Mouse (Mus musculus): ENCODE measurements around the gene Arhgap30.

GRCm38 (mm10) chr1:171382096-171382620, 6.6 kb upstream of the Arhgap30 start:
- no peak for TF ChIP-seq GATA1 (IDR thresholded peaks at IDR 0.05; ENCODE audit: borderline replicate concordance, low read length)
- no peak for TF ChIP-seq FLI1 (IDR thresholded peaks at IDR 0.05; ENCODE audit: low read length)

Measured in megakaryocyte, embryonic 14.5 days (primary cell).